Mouse (Mus musculus) bone marrow macrophage, adult 2 months (primary cell): ENCODE measurements at regions not wholly inside any gene's neighbourhood (a gene's known extent, or its start where the extent isn't known, plus 50 kb on each side); places are given as distances from the start of the nearest gene placed in this dataset.

Source experiments
- CTCF ChIP-seq: IDR thresholded peaks from 2 replicates; pipeline ENCODE4 v1.5.1; 2012; ENCODE audit warnings: low read depth, mild to moderate bottlenecking, low read length, moderate library complexity
- POLR2A ChIP-seq: IDR thresholded peaks from 2 replicates; pipeline ENCODE4 v1.6.1; 2012; ENCODE audit warnings: mild to moderate bottlenecking, low read depth, low read length, borderline replicate concordance

DNA sequence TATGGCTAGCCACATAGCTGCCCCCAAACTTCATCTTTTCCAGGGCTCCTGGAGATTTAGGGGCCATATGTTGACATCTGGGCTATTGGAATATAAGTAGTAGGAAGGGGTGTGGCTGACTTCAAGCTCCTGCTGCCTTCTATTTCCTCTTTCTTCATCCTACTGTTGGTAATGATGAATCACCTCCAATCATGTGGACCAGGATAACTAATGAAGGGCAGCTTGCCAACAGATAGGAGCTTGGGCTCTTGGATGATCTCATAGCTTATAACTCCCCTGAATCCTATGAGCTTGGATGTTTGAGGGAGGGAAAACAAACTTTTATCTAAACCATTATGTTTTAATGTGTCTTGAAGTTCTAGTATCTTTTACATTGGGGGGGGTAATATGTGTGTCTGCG, 92.2 kb upstream of the Tsc22d2 start:
- TF ChIP-seq CTCF (no peak), POLR2A (no peak)
